Mouse (Mus musculus): ENCODE data around the gene Lpin1. TPM values are rescaled to one million over a fixed set of nuclear protein-coding genes. Genes with fewer than 3 reads are reported as not detected.

The Lpin1 gene
- total RNA-seq, 1 experiment from 2014 or later, result 32.5 TPM

Other genes starting within 250 kb of the Lpin1 start
- gene Ntsr2, start 42.4 kb upstream of the Lpin1 start, total RNA-seq (2017), result not detected in 3 replicates
- not detected in 3 replicates for gene Greb1, start 189.9 kb upstream of the Lpin1 start, total RNA-seq (2017)
- gene E2f6, start 200.0 kb upstream of the Lpin1 start, total RNA-seq (2017), result 6.2 to 12.3 TPM (median 8.9 TPM) in 3 replicates

All from monocyte, adult 5-6 weeks (primary cell).